In genomic region chr11:54105011-54105410, GRCm38 (mm10) we compare ENCODE assay signal across 24 mouse cellular contexts. TPM values are rescaled to one million over a fixed set of nuclear protein-coding genes. Genes with fewer than 3 reads are reported as not detected.
"Had no signal": no experiment of that assay in that cellular context is flagged by ENCODE, and none has a peak within 500 bp of the region (broad histone marks: within the 10 kb centered on the region; RNA-seq: fewer than 3 reads in every experiment).

No protein-coding gene starts in this region.

- H3K4me3 ChIP-seq: gastrocnemius, adult 2 months; heart, adult 2 months; hindbrain, embryonic 10.5 days; hindbrain, embryonic 12.5 days; intestine, embryonic 15.5 days; layer of hippocampus, adult 2 months; left cerebral cortex, adult 2 months; limb, embryonic 13.5 days; limb, embryonic 15.5 days had no signal

- H3K36me3 ChIP-seq: hindbrain, embryonic 10.5 days; hindbrain, embryonic 12.5 days; intestine, embryonic 15.5 days had no signal

- H3K9me3 ChIP-seq: hindbrain, embryonic 10.5 days; hindbrain, embryonic 12.5 days; intestine, embryonic 15.5 days; limb, embryonic 13.5 days; limb, embryonic 15.5 days had no signal

- DNase-seq: forebrain, postnatal 0 days; gastrocnemius, adult 2 months; gastrocnemius, postnatal 10 days; gastrocnemius, postnatal 25 days; heart, postnatal 10 days; heart, postnatal 4 days; kidney, adult 18-20 months; kidney, adult 8-10 months; kidney, postnatal 10 days; kidney, postnatal 25 days; kidney, postnatal 4 days had no signal

- H3K4me2 ChIP-seq: heart, embryonic 11.5 days; hindbrain, embryonic 12.5 days; hindbrain, embryonic 14.5 days; intestine, embryonic 15.5 days; limb, embryonic 13.5 days; limb, embryonic 15.5 days had no signal

- H3K27ac ChIP-seq: heart, adult 2 months; hindbrain, embryonic 10.5 days; hindbrain, embryonic 12.5 days; hindbrain, embryonic 14.5 days; intestine, embryonic 15.5 days; layer of hippocampus, adult 2 months; left cerebral cortex, adult 2 months; limb, embryonic 13.5 days; limb, embryonic 15.5 days had no signal

- ATAC-seq: forebrain, postnatal 0 days; hindbrain, embryonic 16.5 days; inflammation-experienced regulatory T-cells, adult 6 months; intestine, embryonic 15.5 days; intestine, postnatal 0 days had no signal

- H3K27me3 ChIP-seq: intestine, embryonic 15.5 days; limb, embryonic 13.5 days; limb, embryonic 15.5 days had no signal

- H3K9ac ChIP-seq: forebrain, postnatal 0 days; hindbrain, embryonic 12.5 days; hindbrain, embryonic 14.5 days; intestine, embryonic 15.5 days; limb, embryonic 13.5 days; limb, embryonic 15.5 days had no signal

RNA-seq across cellular contexts. Expression of gene P4ha2, which starts 5.1 kb away (rescaled TPM):
- polyA plus RNA-seq: inflammation-experienced regulatory T-cells, adult 6 months had no signal
